Mouse (Mus musculus): ENCODE measurements around the gene Vps18.

The Vps18 gene

DNA sequence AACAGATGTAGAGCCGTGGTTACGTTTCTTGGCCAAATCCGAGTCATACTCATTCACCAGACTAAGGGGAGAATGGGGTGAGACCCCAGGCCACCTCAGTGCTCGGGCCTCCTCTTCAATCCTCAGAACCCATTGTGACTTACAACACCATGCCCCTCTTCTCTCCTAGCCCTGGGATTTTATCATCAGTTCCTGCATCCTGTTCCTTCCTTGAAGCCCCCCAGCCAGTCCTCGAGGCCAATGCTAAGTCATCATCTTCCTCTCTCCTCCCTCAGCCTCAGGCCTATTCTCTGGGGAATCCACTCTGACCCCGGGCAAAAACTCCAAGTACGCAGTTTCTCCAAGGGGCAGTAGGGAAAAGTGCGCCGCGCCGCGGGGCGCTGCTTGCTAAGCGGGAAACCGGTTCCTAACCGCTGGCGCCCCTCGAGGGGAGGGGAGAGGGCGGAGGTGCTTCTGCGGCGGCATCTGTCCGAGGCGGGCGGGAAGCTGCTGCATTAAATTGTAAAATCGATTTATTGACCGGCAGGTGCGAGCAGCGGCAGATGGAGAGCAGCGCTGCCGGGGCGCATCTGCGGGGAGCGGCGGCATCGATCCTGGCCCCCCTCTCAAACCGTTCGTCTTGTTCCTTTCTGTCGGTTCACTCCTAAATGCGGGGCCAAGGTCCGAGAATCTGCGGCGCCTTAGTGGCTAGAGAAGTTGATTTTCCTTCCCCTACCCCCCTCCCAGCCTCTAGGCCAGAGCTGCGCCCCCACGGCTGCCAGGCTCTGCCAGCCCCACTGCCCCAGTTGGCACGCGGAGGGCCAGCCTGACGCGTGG is 33.4 kb downstream of the Vps18 start:
- no peak for DNase-seq (ENCODE audit: low spot score in 2 of 2)

DNA sequence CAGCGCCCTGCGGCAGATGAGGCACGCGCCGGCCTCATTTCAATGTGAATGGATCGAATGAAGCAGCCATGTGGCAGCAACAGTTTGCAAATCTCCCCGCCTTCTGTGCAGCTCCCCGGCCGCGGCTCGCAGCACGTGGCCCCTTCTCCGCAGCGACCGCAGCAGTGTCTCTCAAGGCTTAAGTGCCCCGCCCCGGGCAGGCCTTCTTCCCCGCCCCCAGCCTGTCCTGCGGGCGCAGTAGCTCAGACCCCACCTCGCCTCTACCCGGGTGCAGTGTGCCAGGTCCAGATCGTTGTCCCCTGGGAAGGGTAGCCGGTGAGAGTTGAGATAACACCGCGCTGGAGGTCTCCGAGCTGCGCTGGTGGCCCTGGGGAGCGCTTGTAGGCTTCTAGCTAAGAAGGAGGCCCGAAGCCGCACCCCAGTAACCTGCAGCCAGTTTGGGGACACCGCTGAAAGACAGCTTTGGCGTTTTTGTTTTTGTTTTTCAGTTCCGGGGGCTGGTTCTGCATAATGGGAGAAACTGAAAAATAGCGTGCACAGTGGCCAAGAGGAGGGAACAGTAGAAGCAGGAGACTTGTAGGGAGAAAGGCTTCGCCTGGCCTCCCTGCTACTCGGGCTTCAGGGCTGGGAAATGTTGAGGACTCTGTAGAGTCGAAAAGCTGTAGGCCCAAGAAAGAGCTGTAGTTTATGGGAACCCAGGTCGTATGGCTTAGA is 34.2 kb downstream of the Vps18 start:
- DNase-seq (ENCODE audit: low spot score in 2 of 2) = peak in 1 of 2 experiments; percentile 72

DNA sequence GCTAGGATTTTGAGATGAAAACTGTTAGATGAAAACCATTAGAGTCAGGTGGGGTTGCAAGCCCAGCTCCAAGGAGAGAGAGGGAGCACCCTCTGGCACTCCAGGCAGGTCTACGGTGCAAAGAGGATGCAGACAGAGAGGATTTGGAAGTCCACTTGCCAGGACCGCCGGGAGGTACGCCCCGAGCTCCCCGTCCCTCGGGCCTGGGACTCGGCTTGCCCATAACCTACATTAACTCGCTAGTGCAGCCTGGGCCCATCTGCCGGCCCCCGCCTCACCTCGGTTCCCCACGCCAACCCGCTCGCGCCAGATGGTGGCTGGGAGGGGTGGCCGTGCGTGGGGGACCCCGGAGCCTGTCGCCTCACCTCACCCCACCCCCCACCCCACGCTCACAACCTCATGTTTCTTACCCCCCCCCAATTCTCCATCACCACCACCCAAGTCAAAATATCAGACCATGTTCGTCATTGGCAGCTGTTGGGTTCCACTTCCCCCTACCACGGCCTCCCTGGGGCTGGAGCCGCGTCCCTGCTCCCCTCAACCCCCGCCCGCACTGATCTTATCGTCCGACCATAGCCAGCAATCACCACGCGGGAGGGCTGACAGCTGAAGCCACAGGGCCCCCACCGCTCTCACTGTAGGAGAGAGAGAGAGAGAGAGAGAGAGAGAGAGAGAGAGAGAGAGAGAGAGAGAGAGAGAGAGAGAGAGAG is 35.5 kb downstream of the Vps18 start:
- no peak for DNase-seq (ENCODE audit: low spot score in 2 of 2)

DNA sequence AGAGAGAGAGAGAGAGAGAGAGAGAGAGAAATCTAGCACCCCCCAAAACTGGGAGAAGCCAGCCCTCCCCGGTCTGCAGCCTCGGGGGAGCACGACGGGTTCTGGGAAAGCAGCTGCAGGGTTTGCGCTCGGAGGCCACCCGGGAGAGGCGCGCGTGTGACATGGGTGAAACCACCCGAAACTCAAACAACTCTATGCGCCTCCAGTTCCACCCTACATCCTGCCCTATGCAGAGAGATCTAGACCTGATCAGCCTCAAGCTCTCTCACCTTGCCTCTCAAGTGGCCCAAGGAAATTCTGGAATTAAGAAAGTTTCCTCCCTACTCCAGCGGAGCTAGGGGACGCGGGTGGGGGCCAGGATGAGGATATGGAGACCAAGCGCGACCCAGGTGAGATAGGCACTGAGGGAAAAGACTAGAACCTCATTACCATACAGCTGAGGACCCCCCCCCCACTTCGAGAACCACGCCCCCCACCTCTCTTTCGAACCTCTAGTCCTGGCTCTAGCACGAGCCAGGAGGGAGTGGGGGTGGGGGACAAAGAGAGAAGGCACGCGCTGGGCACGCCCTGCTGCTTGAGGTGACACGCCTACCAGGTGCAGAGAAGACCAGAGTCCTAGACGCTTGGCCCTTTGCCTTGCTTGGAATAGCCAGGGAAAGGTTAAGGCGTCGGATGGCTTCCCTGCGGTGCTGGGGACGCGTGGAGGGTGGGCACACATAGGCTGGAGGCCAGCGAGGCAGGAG is 36.2 kb downstream of the Vps18 start:
- DNase-seq (ENCODE audit: low spot score in 2 of 2) = no peak

DNA sequence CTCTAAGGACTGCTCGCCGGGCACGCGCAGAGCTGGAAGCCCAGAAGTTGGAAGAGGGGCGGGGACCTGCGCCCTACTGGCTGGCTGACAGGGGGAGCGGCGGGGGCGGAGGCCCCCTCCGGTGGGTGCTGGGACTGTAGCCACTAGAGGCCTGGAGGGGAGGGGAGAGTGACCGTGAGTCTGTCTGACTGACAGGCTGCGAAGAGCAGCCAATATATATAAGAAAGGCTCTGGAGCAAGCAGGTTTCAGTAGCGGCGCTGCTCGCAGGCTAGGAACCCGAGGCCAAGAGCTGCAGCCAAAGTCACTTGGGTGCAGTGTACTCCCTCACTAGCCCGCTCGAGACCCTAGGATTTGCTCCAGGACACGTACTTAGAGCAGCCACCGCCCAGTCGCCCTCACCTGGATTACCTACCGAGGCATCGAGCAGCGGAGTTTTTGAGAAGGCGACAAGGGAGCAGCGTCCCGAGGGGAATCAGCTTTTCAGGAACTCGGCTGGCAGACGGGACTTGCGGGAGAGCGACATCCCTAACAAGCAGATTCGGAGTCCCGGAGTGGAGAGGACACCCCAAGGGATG is 37.1 kb downstream of the Vps18 start, which contains the start of gene Dll4:
Gene Dll4 (plus strand): TSS at position 217 of the 576 bp plus-strand sequence.
- DNase-seq (ENCODE audit: low spot score in 2 of 2) = no peak

DNA sequence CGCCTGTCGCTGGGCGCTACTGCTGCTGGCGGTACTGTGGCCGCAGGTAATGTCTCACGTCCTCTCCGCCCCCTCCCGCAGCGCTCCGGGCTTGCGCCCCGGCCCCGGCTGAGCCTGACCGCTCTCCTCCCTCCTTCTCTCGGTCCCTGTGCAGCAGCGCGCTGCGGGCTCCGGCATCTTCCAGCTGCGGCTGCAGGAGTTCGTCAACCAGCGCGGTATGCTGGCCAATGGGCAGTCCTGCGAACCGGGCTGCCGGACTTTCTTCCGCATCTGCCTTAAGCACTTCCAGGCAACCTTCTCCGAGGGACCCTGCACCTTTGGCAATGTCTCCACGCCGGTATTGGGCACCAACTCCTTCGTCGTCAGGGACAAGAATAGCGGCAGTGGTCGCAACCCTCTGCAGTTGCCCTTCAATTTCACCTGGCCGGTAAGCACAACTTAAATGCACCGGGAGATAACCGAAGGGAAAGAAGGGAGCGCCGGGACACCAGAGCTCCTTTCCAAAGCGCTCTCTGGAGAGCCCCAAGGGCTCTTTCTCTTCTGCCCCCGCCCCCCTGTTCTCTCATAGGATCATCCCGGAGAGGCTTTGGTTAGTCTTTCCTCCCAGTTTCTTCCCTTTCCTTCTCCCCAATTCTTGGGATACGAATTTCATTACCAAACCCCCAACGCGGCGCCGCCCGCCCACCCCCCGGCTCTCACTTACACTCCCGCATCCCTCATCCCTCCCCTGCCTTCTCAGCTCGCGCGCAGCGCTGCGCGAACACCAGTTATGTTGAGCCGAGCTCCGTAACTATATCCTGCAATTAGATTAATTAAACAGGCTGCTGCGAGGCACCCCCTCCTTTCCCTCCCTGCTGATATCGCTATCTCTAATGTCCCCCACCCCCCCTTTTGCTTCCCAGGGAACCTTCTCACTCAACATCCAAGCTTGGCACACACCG is 37.9 kb downstream of the Vps18 start:
- DNase-seq (ENCODE audit: low spot score in 2 of 2) = no peak

DNA sequence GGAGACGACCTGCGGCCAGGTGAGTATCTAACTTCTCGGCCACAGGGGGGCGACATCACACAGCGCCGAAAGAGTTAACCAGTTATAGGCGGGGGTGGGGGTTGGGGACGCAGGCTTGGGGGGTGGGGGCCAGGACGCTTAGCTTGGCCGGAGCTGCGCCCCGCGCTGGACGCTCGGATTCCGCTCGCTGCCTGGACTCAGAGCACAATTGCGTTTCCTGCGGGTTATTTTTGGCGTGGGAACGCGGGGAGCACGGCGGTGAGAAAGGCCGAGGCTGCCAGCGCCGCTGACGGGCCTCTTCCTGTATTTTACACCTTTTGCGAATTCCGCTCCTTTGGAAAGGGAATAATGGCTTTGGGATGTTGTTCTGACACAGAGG is 38.6 kb downstream of the Vps18 start:
- peak in 1 of 2 experiments; percentile 60 for DNase-seq (ENCODE audit: low spot score in 2 of 2)

DNA sequence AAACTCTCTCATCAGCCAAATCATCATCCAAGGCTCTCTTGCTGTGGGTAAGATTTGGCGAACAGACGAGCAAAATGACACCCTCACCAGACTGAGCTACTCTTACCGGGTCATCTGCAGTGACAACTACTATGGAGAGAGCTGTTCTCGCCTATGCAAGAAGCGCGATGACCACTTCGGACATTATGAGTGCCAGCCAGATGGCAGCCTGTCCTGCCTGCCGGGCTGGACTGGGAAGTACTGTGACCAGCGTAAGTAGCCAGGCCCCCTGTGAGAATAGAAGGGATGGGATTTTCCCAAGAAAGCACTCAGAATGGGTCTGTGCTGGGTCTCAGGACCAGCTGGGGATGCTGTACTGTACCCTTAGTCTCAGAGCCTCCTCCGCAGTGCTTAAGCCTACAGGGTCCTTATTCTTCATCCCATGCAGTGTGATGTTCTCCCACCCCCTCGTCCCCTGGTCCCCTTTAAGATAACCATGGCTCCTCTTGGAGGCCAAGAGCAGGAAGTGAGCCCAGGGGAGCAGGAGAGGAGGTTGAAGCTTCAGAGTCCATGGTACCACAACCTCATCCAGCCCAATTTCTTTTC is 39.5 kb downstream of the Vps18 start:
- DNase-seq (ENCODE audit: low spot score in 2 of 2) = no peak

DNA sequence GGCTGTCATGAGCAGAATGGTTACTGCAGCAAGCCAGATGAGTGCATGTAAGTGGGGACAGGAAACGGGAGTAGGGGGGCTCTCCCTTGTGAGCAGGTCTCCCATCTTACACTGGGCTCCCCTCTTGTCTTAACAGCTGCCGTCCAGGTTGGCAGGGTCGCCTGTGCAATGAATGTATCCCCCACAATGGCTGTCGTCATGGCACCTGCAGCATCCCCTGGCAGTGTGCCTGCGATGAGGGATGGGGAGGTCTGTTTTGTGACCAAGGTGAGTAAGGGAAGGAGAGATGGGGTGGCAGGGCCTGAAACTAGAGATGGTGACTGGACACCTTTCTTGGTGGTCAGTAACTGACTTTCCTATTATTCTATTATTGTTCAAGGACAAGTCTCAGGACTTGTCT is 40.0 kb downstream of the Vps18 start:
- DNase-seq (ENCODE audit: low spot score in 2 of 2) = no peak

DNA sequence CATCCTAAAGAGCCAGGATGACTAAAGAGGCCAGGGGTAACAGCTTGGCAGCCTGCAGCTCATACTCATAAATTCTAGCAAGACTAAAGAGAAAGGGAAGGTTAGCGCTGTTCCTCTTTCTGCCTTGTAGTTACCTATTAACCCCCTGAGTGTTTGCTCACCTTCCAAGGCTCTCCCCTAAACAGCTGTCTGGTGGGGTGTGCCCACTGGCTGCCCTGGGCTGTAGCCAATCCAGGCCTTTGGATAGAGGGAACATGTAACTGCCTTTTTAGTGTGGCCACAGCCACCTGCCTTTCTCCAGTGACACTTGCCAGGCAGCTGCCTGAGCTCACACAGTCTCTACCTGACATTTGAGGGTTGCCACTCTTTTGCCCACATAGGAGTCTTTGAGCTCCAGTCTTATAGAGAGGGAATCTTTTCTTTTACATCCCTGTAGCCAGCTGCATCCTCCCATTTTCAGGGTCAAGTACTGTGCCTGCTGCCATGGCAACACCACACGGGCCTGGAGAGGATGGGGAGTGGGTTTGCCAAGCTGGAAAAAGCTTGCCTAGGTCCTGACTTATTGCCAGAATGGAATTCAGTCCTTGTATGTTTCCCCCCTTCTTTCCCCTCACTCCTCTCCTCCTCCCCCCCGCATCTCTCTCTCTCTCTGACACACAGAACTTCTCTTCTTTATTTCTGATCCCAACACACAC is 40.7 kb downstream of the Vps18 start:
- no peak for DNase-seq (ENCODE audit: low spot score in 2 of 2)

DNA sequence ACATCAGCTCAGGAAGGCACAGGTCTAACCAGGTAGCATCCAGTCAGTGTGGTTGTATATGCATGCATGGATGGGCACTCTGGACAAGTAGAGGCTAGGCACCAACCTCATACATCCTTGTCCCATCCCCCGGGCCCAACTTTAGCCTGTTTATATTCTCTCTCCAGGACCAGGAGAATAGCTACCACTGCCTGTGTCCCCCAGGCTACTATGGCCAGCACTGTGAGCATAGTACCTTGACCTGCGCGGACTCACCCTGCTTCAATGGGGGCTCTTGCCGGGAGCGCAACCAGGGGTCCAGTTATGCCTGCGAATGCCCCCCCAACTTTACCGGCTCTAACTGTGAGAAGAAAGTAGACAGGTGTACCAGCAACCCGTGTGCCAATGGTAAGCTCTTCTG is 42.3 kb downstream of the Vps18 start:
- DNase-seq (ENCODE audit: low spot score in 2 of 2) = no peak

DNA sequence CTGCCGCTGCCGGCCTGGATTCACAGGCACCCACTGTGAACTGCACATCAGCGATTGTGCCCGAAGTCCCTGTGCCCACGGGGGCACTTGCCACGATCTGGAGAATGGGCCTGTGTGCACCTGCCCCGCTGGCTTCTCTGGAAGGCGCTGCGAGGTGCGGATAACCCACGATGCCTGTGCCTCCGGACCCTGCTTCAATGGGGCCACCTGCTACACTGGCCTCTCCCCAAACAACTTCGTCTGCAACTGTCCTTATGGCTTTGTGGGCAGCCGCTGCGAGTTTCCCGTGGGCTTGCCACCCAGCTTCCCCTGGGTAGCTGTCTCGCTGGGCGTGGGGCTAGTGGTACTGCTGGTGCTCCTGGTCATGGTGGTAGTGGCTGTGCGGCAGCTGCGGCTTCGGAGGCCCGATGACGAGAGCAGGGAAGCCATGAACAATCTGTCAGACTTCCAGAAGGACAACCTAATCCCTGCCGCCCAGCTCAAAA is 43.7 kb downstream of the Vps18 start:
- DNase-seq (ENCODE audit: low spot score in 2 of 2) = no peak

DNA sequence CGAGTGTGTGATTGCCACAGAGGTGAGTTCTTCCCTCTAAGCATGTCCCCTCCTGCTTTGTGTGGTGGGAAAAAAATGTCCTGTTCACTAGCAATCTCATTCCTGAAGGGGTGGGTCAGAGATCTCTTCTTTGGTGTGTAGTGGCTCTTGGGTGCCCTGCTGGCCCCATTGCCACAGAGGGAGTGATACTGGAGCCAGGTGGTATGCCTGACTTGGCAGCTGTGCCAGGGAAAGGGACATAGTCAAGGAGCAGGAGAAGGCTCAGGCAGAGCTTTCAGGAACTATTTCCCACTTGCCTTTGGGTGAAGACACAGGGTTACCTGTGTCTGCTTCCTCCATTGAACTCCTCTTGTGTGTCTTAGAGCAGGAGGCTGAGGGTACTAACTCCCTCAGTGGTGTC is 45.6 kb downstream of the Vps18 start:
- DNase-seq (ENCODE audit: low spot score in 2 of 2) = no peak

DNA sequence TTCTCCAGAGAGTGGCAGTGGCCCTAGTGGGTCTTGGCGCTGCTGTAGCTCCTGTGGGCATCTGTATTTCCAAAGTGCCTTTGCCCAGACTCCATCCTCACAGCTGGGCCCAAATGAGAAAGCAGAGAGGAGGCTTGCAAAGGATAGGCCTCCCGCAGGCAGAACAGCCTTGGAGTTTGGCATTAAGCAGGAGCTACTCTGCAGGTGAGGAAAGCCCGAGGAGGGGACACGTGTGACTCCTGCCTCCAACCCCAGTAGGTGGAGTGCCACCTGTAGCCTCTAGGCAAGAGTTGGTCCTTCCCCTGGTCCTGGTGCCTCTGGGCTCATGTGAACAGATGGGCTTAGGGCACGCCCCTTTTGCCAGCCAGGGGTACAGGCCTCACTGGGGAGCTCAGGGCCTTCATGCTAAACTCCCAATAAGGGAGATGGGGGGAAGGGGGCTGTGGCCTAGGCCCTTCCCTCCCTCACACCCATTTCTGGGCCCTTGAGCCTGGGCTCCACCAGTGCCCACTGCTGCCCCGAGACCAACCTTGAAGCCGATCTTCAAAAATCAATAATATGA is 46.5 kb downstream of the Vps18 start:
- no peak for DNase-seq (ENCODE audit: low spot score in 2 of 2)

DNA sequence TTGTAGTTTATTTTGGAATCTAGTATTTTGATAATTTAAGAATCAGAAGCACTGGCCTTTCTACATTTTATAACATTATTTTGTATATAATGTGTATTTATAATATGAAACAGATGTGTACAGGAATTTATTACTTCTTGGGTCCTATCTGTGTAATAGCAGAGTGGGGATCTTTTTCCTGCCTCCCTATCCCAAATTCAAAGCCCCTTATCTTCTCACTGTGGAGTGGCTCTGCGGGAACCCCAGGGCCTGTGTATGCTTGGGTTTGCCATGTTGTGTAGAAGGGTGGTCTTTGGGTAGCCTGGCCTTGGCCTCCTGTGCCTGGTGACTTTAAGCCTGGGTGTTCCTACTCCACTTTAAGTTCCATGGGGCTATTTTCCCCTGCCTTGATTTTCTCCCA is 47.0 kb downstream of the Vps18 start:
- DNase-seq (ENCODE audit: low spot score in 2 of 2) = no peak

DNA sequence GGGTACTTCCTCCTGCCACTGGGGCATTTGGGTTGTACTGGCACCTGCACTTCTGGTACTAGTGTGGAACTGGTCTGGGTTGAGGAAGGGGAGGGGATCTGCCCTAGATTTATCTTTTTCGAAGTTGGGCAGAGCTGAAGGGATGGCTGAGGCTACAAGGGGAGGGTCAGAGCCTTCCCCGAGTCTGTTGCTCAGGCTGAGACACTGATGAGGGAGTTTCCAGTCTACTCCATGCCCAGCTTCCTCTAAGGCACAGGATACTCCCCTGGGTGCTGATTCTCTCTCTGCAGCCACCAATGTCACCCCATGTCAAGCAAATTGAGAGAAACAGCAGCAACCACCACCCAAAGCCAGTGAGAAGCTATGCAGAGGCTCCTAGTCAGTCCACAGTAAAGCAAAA is 47.5 kb downstream of the Vps18 start:
- DNase-seq (ENCODE audit: low spot score in 2 of 2) = no peak

DNA sequence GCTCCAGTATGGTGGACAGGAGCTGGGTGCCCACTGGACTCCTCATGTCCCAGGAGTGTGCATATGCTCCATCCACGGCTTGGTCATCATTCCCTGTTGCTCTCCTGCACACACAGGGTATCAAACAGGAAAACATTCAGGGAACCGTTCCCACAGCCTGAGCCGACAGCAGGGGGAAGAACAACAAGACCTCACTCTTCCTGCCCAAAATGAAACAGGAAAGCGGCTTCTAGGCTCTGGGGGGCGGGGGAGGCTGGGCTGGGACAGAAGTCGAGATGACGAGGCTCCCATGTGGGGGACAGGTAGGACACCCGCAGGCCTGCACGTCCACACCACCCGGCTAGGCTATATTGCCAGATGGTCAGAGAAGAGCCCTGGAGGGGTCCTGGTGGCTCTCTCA is 47.9 kb downstream of the Vps18 start:
- DNase-seq (ENCODE audit: low spot score in 2 of 2) = no peak

DNA sequence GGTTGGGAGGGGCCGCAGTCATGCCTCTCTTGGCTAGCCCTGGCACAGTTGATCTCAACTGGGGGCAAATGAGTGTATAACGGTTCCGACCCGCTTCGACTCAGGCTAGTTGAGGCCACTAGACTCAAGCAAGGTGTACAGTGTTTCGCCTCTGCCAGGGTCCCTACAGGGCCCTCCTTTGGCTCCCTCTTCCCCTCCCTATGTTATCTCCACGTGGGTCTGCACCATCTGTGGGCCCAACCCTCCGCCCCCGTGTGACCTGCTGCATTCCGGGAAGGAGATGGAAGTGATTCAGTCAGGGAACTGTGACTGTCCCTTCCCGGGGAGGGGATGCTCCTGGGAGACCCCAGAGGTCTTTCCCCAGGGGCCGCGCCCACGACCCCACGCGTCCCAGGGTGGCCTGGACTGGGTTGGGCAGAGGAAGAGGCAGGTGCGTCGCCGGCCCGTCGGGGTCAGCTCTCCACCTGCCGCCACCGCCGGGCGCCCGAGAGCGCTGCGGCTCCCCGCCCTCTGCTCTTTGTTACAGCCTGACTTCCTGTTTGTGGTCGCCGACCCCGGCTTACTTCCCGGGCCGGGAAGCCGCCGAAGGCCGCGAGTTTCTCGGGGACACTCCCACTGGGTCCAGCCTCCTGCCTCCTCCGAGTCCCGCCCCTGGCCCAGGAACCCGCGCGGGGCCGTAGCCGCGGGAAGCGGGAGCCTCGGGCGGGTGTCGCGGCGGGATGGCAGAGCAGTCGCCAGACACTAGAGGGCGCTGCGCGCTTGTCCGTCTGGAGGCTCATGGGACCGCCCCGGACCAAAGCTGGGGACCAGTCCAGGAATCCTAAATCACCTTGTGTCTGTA is 49.1 kb downstream of the Vps18 start:
- peak; percentile 84 to 92 for DNase-seq (ENCODE audit: low spot score in 2 of 2)
